Mouse (Mus musculus) forebrain, postnatal 0 days (tissue): ENCODE measurements around the gene Hoxb3. TPM values are rescaled to one million over a fixed set of nuclear protein-coding genes. Genes with fewer than 3 reads are reported as not detected.

ENCODE experiments used
- ATAC-seq: fragments of 200-750 bp; cut with Nextera tagmentation; 2 replicates; pipeline ENCODE4 v1.8.0; 2017; ENCODE audit warnings: mild to moderate bottlenecking, moderate library complexity
- DNase-seq: peaks from one replicate; pipeline ENCODE4 v3.0.0-alpha.2; 2015
- H3K27ac ChIP-seq: fragments of 300-500 bp; sonication (generic); 2 replicates; pipeline ENCODE4 v1.5.1; 2014; ENCODE audit warnings: low read depth, mild to moderate bottlenecking, antibody characterized with exemption, low read length, moderate library complexity, mixed read lengths
- H3K27me3 ChIP-seq: fragments of 300-500 bp; sonication (generic); 2 replicates; pipeline ENCODE4 v1.6.1; 2014; ENCODE audit warnings: mild to moderate bottlenecking, low read length, mixed read lengths; ENCODE audit not compliant: insufficient read depth
- H3K36me3 ChIP-seq: fragments of 300-500 bp; sonication (generic); 2 replicates; pipeline ENCODE4 v1.6.1; 2014; ENCODE audit warnings: mild to moderate bottlenecking, moderate library complexity; ENCODE audit not compliant: insufficient read depth
- H3K4me1 ChIP-seq: fragments of 300-500 bp; sonication (generic); 2 replicates; pipeline ENCODE4 v1.6.1; 2014; ENCODE audit warnings: antibody characterized with exemption; ENCODE audit not compliant: insufficient read depth
- H3K4me2 ChIP-seq: fragments of 300-500 bp; sonication (generic); 2 replicates; pipeline ENCODE4 v1.6.1; 2014; ENCODE audit warnings: low read depth, mild to moderate bottlenecking, moderate library complexity
- H3K4me3 ChIP-seq: fragments of 300-500 bp; sonication (generic); 2 replicates; pipeline ENCODE4 v1.5.1; 2014; ENCODE audit warnings: low read depth, low read length, mixed read lengths
- H3K9ac ChIP-seq: fragments of 300-500 bp; sonication (generic); 2 replicates; pipeline ENCODE4 v1.6.1; 2014; ENCODE audit warnings: mild to moderate bottlenecking
- H3K9me3 ChIP-seq: fragments of 300-500 bp; sonication (generic); 2 replicates; pipeline ENCODE4 v1.6.1; 2016; ENCODE audit warnings: low read length
- CTCF ChIP-seq: sonication (generic); IDR thresholded peaks from 2 replicates; pipeline ENCODE4 v1.5.1; 2016; ENCODE audit warnings: antibody characterized with exemption, control low read depth, low read depth
- WGBS: fragments of 180-500 bp; shearing (Covaris S2); extraction: QIAGEN DNeasy Blood & Tissue Kit; methylation state at CpG from one replicate; pipeline ENCODE4 v1.1.7; 2014; 5-methylcytosine and 5-hydroxymethylcytosine counted together
- polyA plus RNA-seq: library from polyadenylated mRNA; unstranded; fragments of >200 nt; fragmentation: Nextera tagmentation; extraction: Ambion mirVana; gene quantifications from 2 replicates; pipeline ENCODE4 v1.2.1, GENCODE M21; 2015
- total RNA-seq: library from RNA; depleted of rRNA; stranded (reverse); fragments of >200 nt; gene quantifications from 2 replicates; pipeline ENCODE4 v1.2.3, GENCODE M21; 2014

The Hoxb3 gene
- total and polyA plus RNA-seq, 2 experiments from 2014 or later, result not detected

DNA sequence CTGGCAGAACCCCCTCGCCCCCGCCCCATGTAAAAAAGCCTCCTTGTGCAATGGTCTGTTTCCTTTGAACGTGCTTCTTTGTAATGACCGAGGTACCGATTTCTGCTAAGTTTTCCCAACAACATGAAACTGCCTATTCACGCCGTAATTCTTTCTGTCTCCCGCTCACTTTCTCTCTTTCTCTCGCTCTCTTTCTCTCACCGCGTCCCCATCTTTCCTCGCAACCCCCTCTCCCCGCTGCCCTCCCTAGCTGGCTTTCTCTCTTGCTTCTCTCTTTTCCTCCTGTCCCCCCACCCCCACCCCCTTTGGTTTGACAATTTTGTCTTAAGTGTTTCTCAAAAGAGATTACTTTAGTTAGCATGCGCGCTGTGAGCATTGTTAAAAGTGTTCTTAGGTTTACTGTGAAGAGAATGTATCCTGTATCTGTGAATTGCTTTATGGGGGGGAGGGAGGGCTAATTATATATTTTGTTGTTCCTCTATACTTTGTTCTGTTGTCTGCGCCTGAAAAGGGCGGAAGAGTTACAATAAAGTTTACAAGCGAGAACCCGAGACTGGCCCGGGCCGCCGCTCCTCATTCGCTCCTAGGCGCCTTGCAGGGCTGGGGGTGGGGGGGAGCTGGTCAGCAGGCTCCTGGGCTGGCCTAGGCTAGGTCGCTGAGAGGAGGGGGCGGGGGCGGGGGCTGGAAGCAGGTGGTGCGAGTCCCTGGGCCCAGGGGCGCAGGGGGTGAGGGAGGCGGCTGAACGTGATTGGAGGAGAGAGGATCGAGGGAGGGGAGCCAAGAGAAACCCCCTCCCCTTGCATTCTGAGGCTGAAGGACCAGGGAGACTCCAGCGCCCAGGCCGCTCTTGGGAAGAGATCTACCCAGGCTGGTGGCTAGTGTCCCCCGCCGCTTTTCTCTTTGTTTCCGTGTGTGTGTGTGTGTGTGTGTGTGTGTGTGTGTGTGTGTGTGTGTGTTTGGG, 38.1 kb upstream of the Hoxb3 start:
- H3K27me3 ChIP-seq, result peaks cover 97% of the 10 kb centered on the region
- ATAC-seq, result no peak
- H3K27ac ChIP-seq, result no peak overlapping the region
- DNase-seq, result no peak
- no peak overlapping the region for H3K4me2 ChIP-seq
- no peaks in the 10 kb centered on the region for H3K4me1 ChIP-seq
- 2% methylated on average over 33 of the region's 37 CpGs for WGBS
- H3K9ac ChIP-seq, result no peak overlapping the region
- no peak overlapping the region for H3K4me3 ChIP-seq
- no peak for TF ChIP-seq CTCF
- H3K36me3 ChIP-seq, result no peaks in the 10 kb centered on the region
- H3K9me3 ChIP-seq, result no peaks in the 10 kb centered on the region

DNA sequence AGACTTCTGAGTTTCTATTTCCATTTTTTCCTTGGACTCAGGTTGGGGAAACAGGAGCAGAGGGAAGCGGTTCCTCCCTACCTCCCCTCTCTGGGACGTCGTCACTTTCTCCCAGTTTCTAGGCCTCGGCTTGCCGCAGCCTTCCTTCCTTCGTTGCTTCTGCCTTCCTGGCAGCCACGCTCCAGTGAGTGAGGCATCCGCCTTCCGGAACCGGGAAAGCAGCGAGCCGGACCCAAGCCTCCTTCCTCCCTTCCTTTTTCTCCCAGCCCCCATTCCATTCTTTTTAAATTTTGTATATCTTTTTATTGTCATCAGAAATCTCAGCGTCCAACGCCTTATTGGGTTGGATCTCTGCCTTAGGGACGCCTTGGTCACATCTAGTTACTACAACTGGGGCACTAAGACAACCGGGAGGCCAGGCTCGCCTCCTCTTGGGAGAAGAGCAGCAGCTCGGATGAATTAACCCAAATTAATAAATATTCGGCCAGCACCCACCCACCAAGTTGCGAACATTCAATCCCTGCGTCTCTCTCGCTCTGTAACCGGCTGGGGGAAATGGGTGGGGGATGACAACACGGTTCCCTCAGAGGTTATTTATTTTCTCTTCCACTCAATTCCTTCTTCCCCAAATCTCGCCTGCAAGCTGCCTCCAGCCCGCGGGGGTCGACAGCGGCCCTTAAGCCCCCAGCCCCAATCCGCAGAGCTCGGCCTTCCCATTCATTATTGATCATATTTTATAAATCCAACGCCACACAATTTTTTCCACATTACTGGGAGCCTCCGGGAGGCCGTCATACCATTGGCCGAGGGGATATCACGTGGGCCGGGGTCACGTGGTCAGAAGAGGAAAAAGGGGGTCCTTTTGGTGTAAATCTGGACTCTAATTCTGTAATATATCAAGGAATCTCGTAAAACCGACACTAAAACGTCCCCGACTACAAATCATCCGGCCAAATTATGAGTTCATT, 37.1 kb upstream of the Hoxb3 start, which contains the start of gene Hoxb7:
Hoxb7 (plus strand) TSS at position 853 of the 968 bp plus-strand sequence.
- DNase-seq (peak; percentile 21), ATAC-seq (no peak)
- Histone ChIP-seq H3K9me3 (no peaks in the 10 kb centered on the region), H3K36me3 (no peaks in the 10 kb centered on the region), H3K4me3 (no peak within 1 kb of the TSS), H3K27me3 (peaks cover 96% of the 10 kb centered on the region), H3K9ac (no peak within 1 kb of the TSS), H3K4me2 (no peak within 1 kb of the TSS), H3K4me1 (no peaks in the 10 kb centered on the region), H3K27ac (no peak within 1 kb of the TSS)
- WGBS, result 2% methylated on average over 43 of the region's 43 CpGs
- TF ChIP-seq CTCF, result no peak

DNA sequence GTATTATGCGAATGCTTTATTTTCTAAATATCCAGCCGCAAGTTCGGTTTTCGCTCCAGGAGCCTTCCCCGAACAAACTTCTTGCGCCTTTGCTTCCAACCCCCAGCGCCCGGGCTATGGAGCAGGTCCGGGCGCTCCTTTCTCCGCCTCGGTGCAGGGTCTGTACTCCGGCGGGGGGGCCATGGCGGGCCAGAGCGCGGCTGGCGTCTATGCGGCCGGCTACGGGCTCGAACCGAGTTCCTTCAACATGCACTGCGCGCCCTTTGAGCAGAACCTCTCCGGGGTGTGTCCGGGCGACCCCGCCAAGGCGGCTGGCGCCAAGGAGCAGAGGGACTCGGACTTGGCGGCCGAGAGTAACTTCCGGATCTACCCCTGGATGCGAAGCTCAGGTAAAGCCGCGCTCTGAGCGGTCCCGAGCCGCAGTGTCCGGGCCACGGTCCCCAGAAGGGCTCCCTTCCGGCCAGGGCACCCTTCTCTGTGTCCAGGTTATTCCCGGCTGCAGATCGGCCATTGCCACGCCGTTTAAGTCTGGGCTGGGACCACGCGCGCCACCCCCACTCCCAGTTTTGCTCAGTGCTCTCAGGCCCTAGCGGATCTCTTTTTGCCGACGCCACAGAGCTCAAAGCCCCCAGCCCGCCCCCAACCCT, 36.3 kb upstream of the Hoxb3 start:
- H3K9me3 ChIP-seq, result no peaks in the 10 kb centered on the region
- no peaks in the 10 kb centered on the region for H3K4me1 ChIP-seq
- no peak for TF ChIP-seq CTCF
- no peak overlapping the region for H3K27ac ChIP-seq
- H3K36me3 ChIP-seq, result no peaks in the 10 kb centered on the region
- no peak for ATAC-seq
- H3K27me3 ChIP-seq, result peaks cover 93% of the 10 kb centered on the region
- H3K4me2 ChIP-seq, result no peak overlapping the region
- no peak overlapping the region for H3K4me3 ChIP-seq
- H3K9ac ChIP-seq, result no peak overlapping the region
- 4% methylated on average over 55 of the region's 55 CpGs for WGBS
- no peak for DNase-seq

DNA sequence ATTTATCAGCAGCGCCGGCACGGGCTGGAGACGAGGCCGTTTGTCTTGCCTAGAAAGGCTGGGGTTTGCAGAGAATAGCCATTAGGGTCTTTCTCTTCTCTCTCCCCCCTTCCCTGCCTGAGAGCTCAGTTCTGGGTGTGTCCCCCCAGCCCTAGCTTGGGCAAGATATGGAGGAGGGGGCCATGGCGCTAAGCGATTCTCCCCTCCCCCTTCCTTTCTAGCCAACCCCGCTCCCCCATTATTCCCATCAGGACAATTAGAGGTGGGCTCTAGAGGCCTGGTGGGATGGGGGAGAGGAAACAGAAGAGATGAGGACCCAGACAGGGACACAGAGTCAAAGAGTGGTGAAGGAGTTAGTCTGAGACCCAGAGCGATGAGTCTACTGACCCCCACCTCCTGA, 35.7 kb upstream of the Hoxb3 start:
- no peak overlapping the region for H3K9ac ChIP-seq
- DNase-seq, result no peak
- ATAC-seq, result no peak
- no peak overlapping the region for H3K27ac ChIP-seq
- no peak for TF ChIP-seq CTCF
- no peak overlapping the region for H3K4me3 ChIP-seq
- no peak overlapping the region for H3K4me2 ChIP-seq
- no peaks in the 10 kb centered on the region for H3K4me1 ChIP-seq
- WGBS, result under 1% methylated on average over 9 of the region's 9 CpGs
- H3K9me3 ChIP-seq, result no peaks in the 10 kb centered on the region
- peaks cover 93% of the 10 kb centered on the region for H3K27me3 ChIP-seq
- H3K36me3 ChIP-seq, result no peaks in the 10 kb centered on the region

DNA sequence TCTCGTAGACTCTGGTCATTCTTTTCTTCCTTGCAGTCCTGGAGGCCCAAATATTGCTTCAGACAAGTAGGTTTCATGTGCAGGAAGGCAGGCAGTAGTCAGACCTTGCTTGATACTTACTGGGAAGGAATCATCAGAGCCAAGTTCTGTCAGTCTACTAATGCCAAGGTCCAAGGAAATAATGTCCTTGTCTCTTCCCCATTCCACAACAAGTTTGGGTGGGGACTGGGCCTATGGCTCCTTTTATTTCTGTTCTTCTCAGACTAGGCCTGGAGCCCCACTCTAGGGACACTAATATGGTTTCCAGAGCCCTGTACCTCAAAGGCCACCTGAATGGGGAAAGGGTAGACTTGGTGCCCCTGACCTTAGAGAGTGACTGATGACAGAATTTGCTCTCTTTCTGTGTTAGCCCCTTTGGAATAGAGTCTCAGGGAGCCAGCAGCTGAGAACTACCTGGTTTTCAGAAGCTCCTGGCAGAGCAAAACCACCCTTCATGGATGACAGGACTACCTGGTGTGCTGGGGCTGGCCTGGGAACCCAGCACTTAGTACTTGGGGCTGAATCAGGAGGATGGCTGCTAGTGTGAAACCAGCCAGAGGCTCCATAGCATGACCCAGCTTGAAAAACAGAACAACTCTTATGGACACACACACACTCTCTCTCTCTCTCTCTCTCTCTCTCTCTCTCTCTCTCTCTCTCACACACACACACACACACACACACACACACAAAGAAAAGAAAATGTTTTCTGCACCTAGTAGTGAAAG, 34.5 kb upstream of the Hoxb3 start:
- ATAC-seq (no peak), DNase-seq (no peak)
- no peaks in the 10 kb centered on the region for H3K9me3 ChIP-seq
- no peaks in the 10 kb centered on the region for H3K4me1 ChIP-seq
- no peak overlapping the region for H3K4me3 ChIP-seq
- H3K27me3 ChIP-seq, result peaks cover 93% of the 10 kb centered on the region
- no peak overlapping the region for H3K4me2 ChIP-seq
- no peak overlapping the region for H3K27ac ChIP-seq
- no peak for TF ChIP-seq CTCF
- H3K36me3 ChIP-seq, result no peaks in the 10 kb centered on the region
- 7% methylated on average over 1 of the region's 1 CpGs for WGBS
- H3K9ac ChIP-seq, result no peak overlapping the region

DNA sequence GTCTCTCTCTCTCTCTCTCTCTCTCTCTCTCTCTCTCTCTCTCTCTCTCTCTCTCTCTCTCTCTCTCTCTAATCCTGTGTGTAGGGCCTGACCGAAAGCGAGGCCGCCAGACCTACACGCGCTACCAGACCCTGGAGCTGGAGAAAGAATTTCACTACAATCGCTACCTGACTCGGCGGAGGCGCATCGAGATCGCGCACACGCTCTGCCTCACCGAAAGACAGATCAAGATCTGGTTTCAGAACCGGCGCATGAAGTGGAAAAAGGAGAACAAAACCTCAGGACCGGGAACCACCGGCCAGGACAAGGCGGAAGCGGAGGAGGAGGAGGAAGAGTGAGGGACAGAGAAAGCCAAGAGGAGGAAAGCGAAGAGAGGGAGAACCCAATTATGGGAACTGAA, 33.8 kb upstream of the Hoxb3 start:
- Histone ChIP-seq H3K36me3 (no peaks in the 10 kb centered on the region), H3K4me1 (no peaks in the 10 kb centered on the region), H3K4me2 (no peak overlapping the region), H3K27me3 (peaks cover 94% of the 10 kb centered on the region), H3K9me3 (no peaks in the 10 kb centered on the region), H3K9ac (no peak overlapping the region), H3K27ac (no peak overlapping the region), H3K4me3 (no peak overlapping the region)
- DNase-seq (no peak), ATAC-seq (no peak)
- WGBS, result 1% methylated on average over 21 of the region's 21 CpGs
- TF ChIP-seq CTCF, result no peak
